Mouse (Mus musculus) embryo, embryonic 9.5 days (tissue): ENCODE results near the gene Tle2.

Experiments used
- DNase-seq: peaks from one replicate; pipeline ENCODE4 v3.0.0-alpha.2; 2017; ENCODE audit errors: extremely low spot score

Gene Tle2

GRCm38 (mm10) chr10:81575208-81575631 lies 859 bp downstream of the Tle2 start:
- no peak for DNase-seq

DNA sequence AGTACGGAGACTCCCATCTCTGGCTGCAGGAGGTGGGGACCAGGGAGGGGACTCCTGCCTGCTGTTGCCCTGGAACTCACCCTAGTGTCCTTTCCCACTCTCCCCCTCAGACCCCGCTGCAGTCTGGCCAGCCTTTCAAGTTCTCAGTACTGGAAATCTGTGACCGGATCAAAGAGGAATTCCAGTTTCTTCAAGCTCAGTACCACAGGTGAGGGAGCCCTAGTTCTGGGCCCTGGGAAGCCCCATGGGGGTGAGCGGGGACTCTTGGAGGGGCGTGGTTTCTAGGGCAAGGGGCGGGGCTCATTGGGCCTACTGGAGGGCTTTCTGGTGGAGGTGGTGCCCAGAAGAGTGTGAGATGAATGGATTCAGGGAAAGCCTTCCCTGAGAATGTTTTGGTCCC lies 1.3 kb downstream of the Tle2 start:
- no peak for DNase-seq

GRCm38 (mm10) chr10:81579967-81580366 lies 5.6 kb downstream of the Tle2 start:
- DNase-seq, result no peak

DNA sequence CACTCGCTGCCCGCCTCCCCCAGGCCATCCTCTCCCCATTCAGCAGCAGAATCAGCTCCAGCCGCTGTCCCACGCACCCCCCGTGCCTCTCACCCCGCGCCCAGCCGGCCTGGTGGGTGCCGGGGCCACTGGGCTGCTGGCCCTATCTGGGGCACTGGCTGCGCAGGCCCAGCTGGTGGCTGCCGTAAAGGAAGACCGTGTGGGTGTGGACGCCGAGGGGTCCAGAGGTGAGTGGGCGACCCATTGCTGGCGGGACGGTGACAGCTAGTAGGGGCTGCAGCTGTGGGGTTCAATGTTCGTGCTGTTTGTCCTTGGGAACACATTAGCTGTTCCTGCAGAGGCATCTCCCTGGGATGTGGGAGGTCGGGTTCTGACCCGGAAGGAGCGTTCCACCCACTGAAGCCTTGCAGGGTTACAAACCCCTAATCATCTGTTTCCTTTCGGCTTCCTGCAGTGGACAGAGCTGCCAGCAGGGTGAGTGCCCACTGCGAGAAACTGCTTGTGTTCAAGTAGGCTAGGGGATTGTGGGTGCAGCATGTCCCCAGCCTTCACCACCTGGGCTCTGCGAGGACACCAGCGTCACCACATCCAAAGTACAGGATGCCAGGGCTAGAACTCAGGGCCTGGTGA lies 6.2 kb downstream of the Tle2 start:
- DNase-seq, result no peak

- DNase-seq, result no peak
Observed at GRCm38 (mm10) chr10:81583347-81583746, 9.0 kb downstream of the Tle2 start.

- DNase-seq, result no peak
Observed at GRCm38 (mm10) chr10:81588739-81589138, 14.4 kb downstream of the Tle2 start.

GRCm38 (mm10) chr10:81591846-81592245 lies 17.5 kb downstream of the Tle2 start:
- DNase-seq, result no peak

- DNase-seq, result no peak
Observed at GRCm38 (mm10) chr10:81592631-81593030, 18.3 kb downstream of the Tle2 start.

DNA sequence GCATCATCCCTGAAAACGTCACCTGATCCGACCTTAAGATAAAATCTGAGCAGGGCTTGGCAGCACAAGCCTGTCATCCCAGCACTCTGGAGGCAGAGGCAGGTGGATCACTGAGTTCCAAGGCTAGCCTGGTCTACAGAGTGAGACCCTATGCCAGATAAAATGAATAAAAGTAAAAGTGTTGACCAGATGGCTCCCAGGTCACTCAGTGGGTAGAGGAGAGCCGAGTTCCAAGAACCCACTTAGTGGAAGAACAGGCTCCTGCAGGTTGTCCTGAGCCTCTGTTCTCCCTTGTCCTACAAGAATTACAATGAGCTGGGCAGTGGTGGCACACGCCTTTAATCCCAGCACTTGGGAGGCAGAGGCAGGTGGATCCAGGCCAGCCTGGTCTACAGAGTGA lies 18.9 kb downstream of the Tle2 start:
- DNase-seq, result no peak

- no peak for DNase-seq
Observed at GRCm38 (mm10) chr10:81593935-81594334, 19.6 kb downstream of the Tle2 start.

DNA sequence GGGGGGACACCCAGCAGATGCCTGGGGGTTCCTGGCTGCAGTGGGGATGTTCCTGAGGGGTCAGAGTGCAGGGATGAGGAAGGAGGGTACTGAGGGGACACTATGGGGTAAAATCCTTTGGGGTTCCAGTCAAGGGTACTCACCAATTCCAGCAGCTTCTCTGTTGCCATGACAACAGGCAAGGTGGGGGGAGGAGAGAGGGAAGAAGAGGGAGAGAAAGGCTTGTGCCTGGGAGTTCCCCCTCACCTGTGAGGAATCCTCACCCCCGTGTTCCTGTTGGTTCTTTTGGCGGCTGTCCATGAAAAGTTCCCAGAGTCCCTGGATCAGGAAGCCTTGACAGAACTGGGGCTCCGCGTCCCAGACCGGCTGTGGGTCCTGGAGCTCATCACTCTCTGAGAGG lies 21.2 kb downstream of the Tle2 start:
- no peak for DNase-seq

- no peak for DNase-seq
Observed at GRCm38 (mm10) chr10:81596611-81597010, 22.2 kb downstream of the Tle2 start.

- no peak for DNase-seq
Observed at GRCm38 (mm10) chr10:81597137-81597950, 23.0 kb downstream of the Tle2 start.

- DNase-seq, result no peak
Observed at GRCm38 (mm10) chr10:81598342-81598741, 24.0 kb downstream of the Tle2 start.

DNA sequence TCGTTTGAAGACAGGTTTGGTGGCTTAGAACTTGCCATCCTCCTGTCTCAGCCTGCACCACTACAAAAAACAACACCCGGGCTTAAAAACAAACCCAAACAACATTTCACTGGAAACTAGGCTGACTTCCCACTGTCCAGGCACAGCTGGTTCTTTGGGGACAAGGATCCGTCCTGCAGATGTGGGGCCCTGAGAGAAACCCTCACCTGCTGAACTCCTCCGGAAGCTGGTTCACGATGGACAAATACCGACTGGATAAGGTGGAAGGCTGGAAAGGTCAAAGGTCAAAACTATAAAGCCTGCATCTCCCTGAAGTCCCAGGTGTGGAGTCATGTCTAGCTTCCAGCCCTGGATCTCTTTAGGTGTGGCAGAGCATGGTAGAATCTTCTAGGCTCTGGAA lies 24.5 kb downstream of the Tle2 start:
- no peak for DNase-seq

GRCm38 (mm10) chr10:81599630-81600029 lies 25.3 kb downstream of the Tle2 start:
- no peak for DNase-seq

GRCm38 (mm10) chr10:81600096-81600495 lies 25.7 kb downstream of the Tle2 start:
- no peak for DNase-seq

- DNase-seq, result peak; percentile 100
Observed at GRCm38 (mm10) chr10:81600738-81601203, 26.4 kb downstream of the Tle2 start, which contains the start of gene Tle6. Tle6 (minus strand) TSS chr10:81601073.

- DNase-seq, result no peak
Observed at GRCm38 (mm10) chr10:81601396-81601905, 27.1 kb downstream of the Tle2 start.

DNA sequence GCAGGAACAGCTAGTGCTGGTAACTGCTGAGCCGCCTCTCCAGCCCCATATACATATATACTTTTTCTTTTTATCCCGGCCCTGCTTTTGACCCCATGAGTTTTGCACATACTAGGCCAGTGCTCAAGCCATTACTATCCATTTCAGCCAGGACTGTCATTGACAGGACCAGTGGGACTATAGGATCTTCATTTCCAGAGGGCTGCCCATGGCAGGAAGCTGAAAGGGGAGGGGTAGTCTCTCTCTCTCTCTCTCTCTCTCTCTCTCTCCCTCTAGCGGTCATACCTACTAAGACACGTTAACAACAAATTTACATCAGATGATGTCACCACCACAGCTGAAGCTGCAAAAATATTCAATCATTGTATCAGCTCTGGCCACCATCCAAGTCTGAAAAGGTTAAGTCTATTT lies 28.4 kb downstream of the Tle2 start:
- peak; percentile 70 for DNase-seq

- DNase-seq, result no peak
Observed at GRCm38 (mm10) chr10:81604019-81604967, 29.9 kb downstream of the Tle2 start.
